Mouse (Mus musculus) stomach, embryonic 15.5 days (tissue): ENCODE data around the gene Atp2a2. TPM values are rescaled to one million over a fixed set of nuclear protein-coding genes. Genes with fewer than 3 reads are reported as not detected.
A peak's percentile ranks its signal among the peaks of the same experiment; 100 is the strongest.

Experiments
- ATAC-seq: fragments of 200-750 bp; cut with Nextera tagmentation; 2 replicates; pipeline ENCODE4 v1.8.0; 2017; ENCODE audit warnings: low read depth, moderate number of reproducible peaks, moderate TSS enrichment; ENCODE audit not compliant: insufficient read depth, low FRiP score
- H3K27ac ChIP-seq: fragments of 300-500 bp; sonication (generic); 2 replicates; pipeline ENCODE4 v1.5.1; 2015; ENCODE audit warnings: mild to moderate bottlenecking, inconsistent platforms
- H3K27me3 ChIP-seq: fragments of 300-500 bp; sonication (generic); replicated peaks from 2 replicates; pipeline ENCODE4 v1.6.1; 2015; ENCODE audit warnings: inconsistent platforms
- H3K36me3 ChIP-seq: fragments of 300-500 bp; sonication (generic); 2 replicates; pipeline ENCODE4 v1.6.1; 2015; ENCODE audit warnings: inconsistent platforms
- H3K4me1 ChIP-seq: fragments of 300-500 bp; sonication (generic); 2 replicates; pipeline ENCODE4 v1.6.1; 2015; ENCODE audit warnings: inconsistent platforms
- H3K4me2 ChIP-seq: fragments of 300-500 bp; sonication (generic); 2 replicates; pipeline ENCODE4 v1.6.1; 2015; ENCODE audit warnings: mild to moderate bottlenecking, inconsistent platforms
- H3K4me3 ChIP-seq: fragments of 300-500 bp; sonication (generic); replicated peaks from 2 replicates; pipeline ENCODE4 v1.5.1; 2015; ENCODE audit warnings: inconsistent platforms
- H3K9ac ChIP-seq: fragments of 300-500 bp; sonication (generic); 2 replicates; pipeline ENCODE4 v1.6.1; 2015; ENCODE audit warnings: inconsistent platforms
- H3K9me3 ChIP-seq: fragments of 300-500 bp; sonication (generic); 2 replicates; pipeline ENCODE4 v1.6.1; 2016; ENCODE audit warnings: inconsistent platforms
- WGBS: fragments of 180-500 bp; shearing (Covaris S2); methylation state at CpG from one replicate; pipeline ENCODE4 v1.1.7; 2015; 5-methylcytosine and 5-hydroxymethylcytosine counted together
- polyA plus RNA-seq: library from polyadenylated mRNA; unstranded; fragments of >200 nt; fragmentation: Nextera tagmentation; extraction: Ambion mirVana; gene quantifications from 2 replicates; pipeline ENCODE4 v1.2.1, GENCODE M21; 2015

The Atp2a2 gene
- polyA plus RNA-seq, 1 experiment from 2014 or later: 33.5 TPM

DNA sequence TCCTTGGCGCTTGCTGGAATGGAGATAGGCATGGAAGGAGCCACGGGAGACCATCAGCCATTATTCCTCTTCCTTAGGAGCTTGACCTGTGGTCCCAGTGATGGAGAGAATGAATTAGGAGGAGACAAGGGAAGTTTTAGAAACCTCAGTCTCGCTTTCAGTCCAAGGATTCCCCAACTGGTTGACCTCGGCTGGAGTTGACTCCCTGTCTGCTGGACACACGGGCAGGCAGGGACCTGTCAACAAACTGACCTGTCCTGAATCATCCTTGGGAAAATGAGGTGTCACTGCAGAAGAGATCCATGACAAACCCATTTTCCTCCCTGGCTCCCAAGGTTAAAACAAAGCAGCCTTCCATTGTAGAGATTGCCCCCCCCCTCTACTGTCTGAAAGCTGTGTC, 14.9 kb upstream of the Atp2a2 start:
- Histone ChIP-seq H3K36me3 (no peaks in the 10 kb centered on the region), H3K27me3 (no peaks in the 10 kb centered on the region), H3K9ac (no peak overlapping the region), H3K27ac (no peak overlapping the region), H3K4me1 (peaks cover 26% of the 10 kb centered on the region), H3K9me3 (no peaks in the 10 kb centered on the region), H3K4me2 (no peak overlapping the region), H3K4me3 (no peak overlapping the region)
- no peak for ATAC-seq
- WGBS: 82% methylated on average over 5 of the region's 5 CpGs

DNA sequence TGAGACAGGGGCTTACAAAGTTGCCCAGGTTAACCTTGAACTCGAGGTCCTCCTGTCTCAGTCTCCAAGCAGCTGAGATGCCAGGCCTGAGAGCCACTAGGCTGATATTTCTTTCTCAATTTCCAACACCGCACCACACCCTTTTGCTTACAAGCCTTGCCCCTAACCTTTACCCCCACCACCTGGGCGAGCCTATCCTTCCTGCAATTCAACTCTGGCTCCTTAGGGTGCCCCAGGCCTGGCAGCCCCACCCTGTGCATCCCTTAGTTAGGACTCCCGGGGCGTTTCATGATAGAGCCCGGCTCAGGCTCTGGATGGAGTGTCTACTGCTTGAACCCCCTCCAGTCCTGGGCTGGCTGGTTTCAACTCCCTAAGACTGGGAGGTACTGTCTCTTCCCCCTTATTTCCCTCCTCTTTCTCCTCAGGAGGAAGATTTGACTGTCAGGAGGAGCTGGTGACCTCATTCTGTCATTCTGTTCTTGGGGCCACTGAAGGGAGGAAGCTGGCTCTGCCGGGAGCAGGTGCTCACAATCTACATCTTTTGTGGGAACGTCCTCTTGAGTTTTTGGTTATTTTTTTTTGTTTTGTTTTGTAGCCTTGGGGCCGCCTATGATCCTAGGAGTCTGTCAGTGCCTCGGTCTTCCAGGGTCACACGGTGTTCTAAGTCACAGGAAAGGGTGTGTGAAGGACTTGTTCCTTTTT, 14.2 kb upstream of the Atp2a2 start:
- H3K36me3 ChIP-seq: no peaks in the 10 kb centered on the region
- peaks cover 32% of the 10 kb centered on the region for H3K4me1 ChIP-seq
- no peak overlapping the region for H3K4me3 ChIP-seq
- WGBS: 72% methylated on average over 11 of the region's 11 CpGs
- H3K27ac ChIP-seq: no peak overlapping the region
- H3K4me2 ChIP-seq: no peak overlapping the region
- H3K9ac ChIP-seq: no peak overlapping the region
- no peaks in the 10 kb centered on the region for H3K27me3 ChIP-seq
- ATAC-seq: no peak
- no peaks in the 10 kb centered on the region for H3K9me3 ChIP-seq

DNA sequence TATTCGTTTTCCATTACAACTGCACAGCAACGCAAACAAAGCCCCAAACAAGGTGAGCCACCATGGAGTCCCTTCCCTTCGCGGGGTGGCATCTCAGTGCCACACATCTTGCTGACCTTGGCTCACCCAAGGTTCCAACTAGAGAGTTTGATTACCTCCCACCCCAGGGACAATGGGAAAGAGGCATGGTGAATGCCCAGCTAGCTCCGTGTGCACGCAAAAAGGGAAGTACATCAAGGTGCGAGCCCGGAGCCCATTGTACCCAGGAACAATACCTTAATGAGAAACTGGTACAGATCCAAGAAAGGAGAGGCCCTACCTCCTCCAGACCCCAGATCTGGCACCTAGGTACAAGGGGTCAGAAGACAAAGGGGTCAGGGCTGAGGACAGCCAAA, 12.1 kb upstream of the Atp2a2 start:
- peaks cover 39% of the 10 kb centered on the region for H3K4me1 ChIP-seq
- no peaks in the 10 kb centered on the region for H3K36me3 ChIP-seq
- no peaks in the 10 kb centered on the region for H3K27me3 ChIP-seq
- H3K9me3 ChIP-seq: no peaks in the 10 kb centered on the region
- H3K9ac ChIP-seq: no peak overlapping the region
- WGBS: 42% methylated on average over 8 of the region's 8 CpGs
- H3K4me3 ChIP-seq: no peak overlapping the region
- H3K27ac ChIP-seq: no peak overlapping the region
- H3K4me2 ChIP-seq: peak overlapping the region; percentile 30; the same call in 1 of the 2 replicates
- ATAC-seq: no peak

DNA sequence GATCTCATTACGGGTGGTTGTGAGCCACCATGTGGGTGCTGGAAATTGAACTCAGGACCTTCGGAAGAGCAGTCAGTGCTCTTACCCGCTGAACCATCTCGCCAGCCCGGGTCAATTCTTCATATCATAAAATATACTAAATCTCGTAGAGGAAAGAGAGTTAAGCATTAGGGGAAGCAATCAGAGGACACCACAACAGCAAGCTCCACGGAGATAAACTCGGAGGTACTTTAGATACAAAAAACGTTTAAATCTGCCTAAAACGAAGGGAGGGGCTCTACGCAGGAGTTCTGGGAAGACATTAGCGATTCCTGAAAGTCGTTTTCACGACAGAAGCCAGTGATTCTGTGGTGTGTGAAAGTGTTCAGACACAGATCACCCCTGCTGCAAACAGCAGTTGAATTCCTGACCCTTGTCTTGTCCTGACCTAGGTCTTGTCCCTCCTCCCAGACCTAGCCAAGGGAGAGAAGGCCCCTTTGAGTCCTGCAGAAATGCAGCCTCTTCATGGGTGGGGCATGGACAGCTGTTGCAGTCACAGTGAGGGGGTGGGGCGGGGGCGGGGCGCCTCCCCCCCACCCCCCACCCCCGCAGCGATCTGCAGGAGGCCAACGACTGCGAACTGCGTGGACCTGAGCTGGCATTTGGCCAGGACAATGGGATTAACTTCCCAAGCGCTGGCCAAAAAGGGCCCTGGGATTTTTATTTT, 11.5 kb upstream of the Atp2a2 start:
- 37% methylated on average over 23 of the region's 23 CpGs for WGBS

DNA sequence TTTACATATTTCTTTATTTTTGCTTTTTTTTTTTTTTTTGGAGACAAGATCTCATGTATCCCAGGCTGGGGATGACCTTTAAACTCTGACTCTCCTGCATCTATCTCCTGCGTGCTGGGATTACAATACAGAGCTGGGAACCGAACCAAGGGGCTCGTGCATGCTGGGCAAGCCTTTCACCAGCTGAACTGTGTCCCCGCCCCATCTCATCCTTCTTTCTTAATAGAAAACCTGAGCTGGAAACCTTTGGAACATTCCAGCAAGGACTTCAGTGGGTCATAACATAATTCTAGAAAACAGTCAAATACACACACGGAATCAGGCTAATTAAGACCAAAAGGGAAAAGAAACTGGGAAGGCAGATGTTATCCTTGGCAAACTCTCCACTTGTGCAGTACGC, 10.0 kb upstream of the Atp2a2 start:
- ATAC-seq: no peak
- Histone ChIP-seq H3K9ac (no peak overlapping the region), H3K36me3 (no peaks in the 10 kb centered on the region), H3K4me2 (0 out of 2 replicates have a peak overlapping the region, but pooled peaks have one; percentile 38), H3K9me3 (no peaks in the 10 kb centered on the region), H3K27ac (no peak overlapping the region), H3K27me3 (no peaks in the 10 kb centered on the region), H3K4me1 (peaks cover 28% of the 10 kb centered on the region), H3K4me3 (no peak overlapping the region)
- WGBS: 58% methylated on average over 6 of the region's 6 CpGs

More for the DNA sequence above, 11.5 kb upstream of the Atp2a2 start:
- no peak overlapping the region for H3K9ac ChIP-seq
- peak overlapping the region; percentile 30; the same call in 1 of the 2 replicates for H3K4me2 ChIP-seq
- no peak for ATAC-seq
- no peaks in the 10 kb centered on the region for H3K9me3 ChIP-seq
- H3K4me3 ChIP-seq: no peak overlapping the region
- no peaks in the 10 kb centered on the region for H3K36me3 ChIP-seq
- H3K27me3 ChIP-seq: no peaks in the 10 kb centered on the region
- H3K4me1 ChIP-seq: peaks cover 33% of the 10 kb centered on the region
- H3K27ac ChIP-seq: no peak overlapping the region

DNA sequence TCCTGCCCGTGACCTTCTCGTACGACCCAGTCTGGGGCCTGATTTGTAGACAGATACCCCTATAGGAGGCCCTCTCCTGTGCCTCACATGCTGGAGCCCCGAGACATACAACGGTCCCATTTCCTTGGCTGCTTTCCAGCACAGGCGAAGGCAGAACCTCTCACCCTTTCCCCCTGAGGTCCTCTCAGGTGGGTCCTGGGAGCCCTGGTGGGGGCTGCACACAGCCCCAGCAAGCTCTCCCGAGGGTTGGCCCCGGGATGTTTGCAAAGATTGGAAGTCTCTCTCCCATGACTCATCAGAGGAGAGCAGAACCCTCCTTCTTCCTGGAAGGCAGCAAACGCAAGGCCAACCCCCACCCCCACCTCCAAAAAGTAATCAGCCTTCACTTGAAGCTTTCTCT, 9.4 kb upstream of the Atp2a2 start:
- H3K27ac ChIP-seq: peak overlapping the region; percentile 78

DNA sequence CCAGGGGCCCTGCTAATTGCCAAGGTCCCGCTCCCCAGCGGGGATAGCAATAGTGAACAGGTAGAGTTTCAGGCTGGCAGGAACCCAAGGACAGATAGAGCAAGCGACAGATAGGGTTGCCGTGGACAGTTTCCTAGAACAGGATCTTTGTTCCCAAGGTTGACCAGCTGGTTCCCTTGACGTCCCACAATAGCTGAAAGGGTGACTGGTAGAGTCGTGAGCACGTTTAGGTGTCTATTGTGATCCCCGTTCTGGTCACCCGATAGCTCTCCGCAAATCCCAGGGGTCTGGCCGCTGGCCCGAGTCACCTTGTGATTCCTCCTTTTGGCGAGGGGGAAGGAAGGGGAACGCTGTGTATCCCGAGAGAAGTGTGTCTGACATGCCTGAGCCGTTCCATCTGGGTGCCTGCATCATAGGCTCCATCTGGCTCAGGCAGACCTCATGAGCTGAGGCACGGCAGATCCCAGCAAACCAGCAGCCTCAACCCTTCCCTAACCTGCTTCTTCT, 8.7 kb upstream of the Atp2a2 start:
- Histone ChIP-seq H3K9ac (no peak overlapping the region), H3K4me3 (no peak overlapping the region), H3K9me3 (no peaks in the 10 kb centered on the region), H3K4me2 (peak overlapping the region; percentile 38), H3K36me3 (no peaks in the 10 kb centered on the region), H3K27ac (peak overlapping the region; percentile 78), H3K4me1 (peaks cover 25% of the 10 kb centered on the region), H3K27me3 (no peaks in the 10 kb centered on the region)
- 36% methylated on average over 17 of the region's 17 CpGs for WGBS
- ATAC-seq: peak; percentile 65; the same call in 1 of the 2 replicates

More for the DNA sequence above, 9.4 kb upstream of the Atp2a2 start:
- H3K9ac ChIP-seq: no peak overlapping the region
- H3K36me3 ChIP-seq: no peaks in the 10 kb centered on the region
- no peaks in the 10 kb centered on the region for H3K27me3 ChIP-seq
- peaks cover 28% of the 10 kb centered on the region for H3K4me1 ChIP-seq
- 24% methylated on average over 9 of the region's 9 CpGs for WGBS
- ATAC-seq: peak; percentile 63; the same call in 1 of the 2 replicates
- H3K4me2 ChIP-seq: peak overlapping the region; percentile 38
- H3K9me3 ChIP-seq: no peaks in the 10 kb centered on the region
- no peak overlapping the region for H3K4me3 ChIP-seq

DNA sequence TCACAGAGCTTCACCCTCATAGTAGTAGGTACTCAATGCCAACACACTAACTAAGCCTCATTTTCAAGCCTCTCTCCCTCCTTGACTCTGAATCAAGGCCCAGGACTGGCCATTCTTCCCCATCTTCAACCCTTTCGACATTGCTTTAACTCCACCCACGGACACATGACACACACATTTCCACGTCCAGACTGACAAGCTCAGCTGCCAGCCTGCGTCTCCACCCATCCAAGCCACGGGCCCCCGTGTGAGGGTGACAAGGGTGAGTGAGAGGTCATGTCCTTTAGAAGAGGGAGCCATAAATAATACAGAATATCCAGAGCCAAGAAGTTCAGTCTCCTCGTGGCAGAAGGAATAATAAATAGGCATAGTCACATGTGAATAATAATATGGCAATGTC, 7.6 kb upstream of the Atp2a2 start:
- Histone ChIP-seq H3K36me3 (no peaks in the 10 kb centered on the region), H3K27ac (no peak overlapping the region), H3K4me3 (no peak overlapping the region), H3K27me3 (no peaks in the 10 kb centered on the region), H3K9ac (no peak overlapping the region), H3K4me2 (no peak overlapping the region), H3K9me3 (no peaks in the 10 kb centered on the region), H3K4me1 (peaks cover 25% of the 10 kb centered on the region)
- WGBS: 43% methylated on average over 7 of the region's 7 CpGs
- ATAC-seq: no peak

DNA sequence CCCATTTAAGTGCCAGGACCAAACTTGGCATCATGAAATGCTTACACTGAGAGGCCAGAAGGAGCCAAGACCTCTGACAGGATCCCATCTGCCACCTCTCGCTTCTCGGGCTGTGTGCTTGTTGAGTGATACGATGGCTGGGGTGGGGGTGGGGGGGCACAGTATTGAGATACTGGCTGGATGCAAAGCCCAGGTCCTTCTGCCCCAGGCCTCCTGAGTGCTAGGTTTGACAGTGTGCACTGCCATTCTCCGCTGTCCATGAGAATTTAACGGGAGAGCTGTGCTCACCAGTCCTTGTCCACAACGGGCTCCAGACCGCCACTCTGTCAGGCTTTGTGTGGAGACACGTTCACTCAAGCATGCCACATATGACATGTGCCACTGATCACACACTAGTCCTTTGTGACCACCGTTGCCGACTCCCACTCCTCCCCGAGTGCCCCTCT, 6.9 kb upstream of the Atp2a2 start:
- 90% methylated on average over 11 of the region's 11 CpGs for WGBS
- H3K9ac ChIP-seq: no peak overlapping the region
- H3K27me3 ChIP-seq: no peaks in the 10 kb centered on the region
- no peaks in the 10 kb centered on the region for H3K36me3 ChIP-seq
- no peaks in the 10 kb centered on the region for H3K9me3 ChIP-seq
- peaks cover 19% of the 10 kb centered on the region for H3K4me1 ChIP-seq
- no peak overlapping the region for H3K27ac ChIP-seq
- H3K4me2 ChIP-seq: no peak overlapping the region
- no peak overlapping the region for H3K4me3 ChIP-seq
- ATAC-seq: no peak

DNA sequence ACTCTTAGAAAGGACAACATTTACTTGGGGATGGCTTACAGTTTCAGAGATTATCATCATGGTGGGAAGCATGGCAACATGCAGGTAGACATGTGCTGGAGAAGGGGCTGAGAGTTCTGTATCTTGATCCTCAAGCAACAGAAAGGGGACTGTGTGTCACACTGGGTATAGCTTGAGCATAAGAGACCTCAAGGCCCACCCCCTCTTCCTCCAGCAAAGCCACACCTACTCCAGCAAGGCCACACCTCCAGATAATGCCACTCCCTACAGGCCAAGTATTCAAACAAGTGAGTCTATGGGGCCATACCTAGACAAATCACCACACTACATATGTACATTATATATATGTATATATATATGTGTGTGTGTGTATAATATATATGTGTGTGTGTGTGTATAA, 5.4 kb upstream of the Atp2a2 start:
- no peak overlapping the region for H3K4me3 ChIP-seq
- H3K9ac ChIP-seq: no peak overlapping the region
- H3K4me1 ChIP-seq: peaks cover 21% of the 10 kb centered on the region
- no peaks in the 10 kb centered on the region for H3K27me3 ChIP-seq
- no peaks in the 10 kb centered on the region for H3K36me3 ChIP-seq
- H3K4me2 ChIP-seq: no peak overlapping the region
- no peak for ATAC-seq
- no peaks in the 10 kb centered on the region for H3K9me3 ChIP-seq
- no peak overlapping the region for H3K27ac ChIP-seq

DNA sequence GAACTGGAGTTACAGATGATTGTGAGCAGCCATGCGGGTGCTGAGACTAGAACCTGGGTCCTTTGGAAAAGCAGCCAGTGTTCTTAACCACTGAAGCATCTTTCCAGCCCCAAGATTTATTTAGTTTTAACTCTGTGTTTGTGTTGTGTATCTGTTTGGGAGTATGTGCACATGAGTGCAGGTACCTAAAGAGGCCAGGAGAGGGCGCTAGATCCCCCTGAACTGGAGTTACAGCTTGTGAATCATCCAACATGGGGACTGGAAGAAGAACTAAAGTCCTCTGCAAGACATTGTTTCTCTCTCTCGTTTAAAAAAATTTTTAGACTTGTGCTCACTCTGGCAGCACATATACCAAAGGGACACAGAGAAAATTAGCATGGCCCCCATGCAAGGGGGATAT, 4.4 kb upstream of the Atp2a2 start:
- Histone ChIP-seq H3K4me2 (no peak overlapping the region), H3K36me3 (no peaks in the 10 kb centered on the region), H3K9ac (no peak overlapping the region), H3K27ac (no peak overlapping the region), H3K9me3 (no peaks in the 10 kb centered on the region), H3K4me1 (peaks cover 18% of the 10 kb centered on the region), H3K4me3 (no peak overlapping the region), H3K27me3 (no peaks in the 10 kb centered on the region)
- no peak for ATAC-seq
- 84% methylated on average over 3 of the region's 3 CpGs for WGBS

DNA sequence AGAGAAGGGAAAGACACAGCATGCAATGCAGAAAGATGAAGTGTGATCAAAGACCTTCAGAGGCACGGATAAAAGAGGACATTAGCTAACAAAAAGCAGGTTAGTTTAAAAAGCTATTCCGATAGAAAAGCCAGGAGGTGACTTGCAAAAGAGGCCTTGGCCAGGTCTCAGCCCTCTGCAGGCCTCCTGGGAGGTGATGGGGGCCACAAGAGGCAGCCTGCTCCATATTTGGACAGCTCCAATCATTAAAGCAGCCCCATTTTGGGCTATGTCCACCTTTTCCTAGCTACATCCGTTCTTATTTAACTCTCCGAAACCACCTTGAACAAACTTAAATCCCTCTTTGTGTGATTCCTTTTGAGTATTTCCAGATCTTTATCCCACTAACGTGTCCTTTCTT, 3.5 kb upstream of the Atp2a2 start:
- Histone ChIP-seq H3K27ac (no peak overlapping the region), H3K36me3 (no peaks in the 10 kb centered on the region), H3K4me1 (peaks cover 9% of the 10 kb centered on the region; the same call in 1 of the 2 replicates), H3K27me3 (no peaks in the 10 kb centered on the region), H3K9ac (no peak overlapping the region), H3K9me3 (no peaks in the 10 kb centered on the region), H3K4me3 (no peak overlapping the region), H3K4me2 (no peak overlapping the region)
- 74% methylated on average over 5 of the region's 5 CpGs for WGBS
- ATAC-seq: no peak
